Mouse (Mus musculus) lung, postnatal 0 days (tissue): ENCODE data around the gene Brf1. TPM values are rescaled to one million over a fixed set of nuclear protein-coding genes. Genes with fewer than 3 reads are reported as not detected.

Source experiments
- ATAC-seq: fragments of 200-750 bp; cut with Nextera tagmentation; 2 replicates; pipeline ENCODE4 v1.8.0; 2017; ENCODE audit warnings: moderate library complexity
- DNase-seq: peaks from one replicate; pipeline ENCODE4 v3.0.0-alpha.2; 2016; ENCODE audit warnings: low spot score
- H3K27ac ChIP-seq: fragments of 300-500 bp; sonication (generic); 2 replicates; pipeline ENCODE4 v1.5.1; 2014; ENCODE audit warnings: antibody characterized with exemption, mild to moderate bottlenecking, low read length, mixed read lengths
- H3K27me3 ChIP-seq: fragments of 300-500 bp; sonication (generic); replicated peaks from 2 replicates; pipeline ENCODE4 v1.6.1; 2014; ENCODE audit warnings: low read length, mixed read lengths; ENCODE audit not compliant: insufficient read depth
- H3K36me3 ChIP-seq: fragments of 300-500 bp; sonication (generic); 2 replicates; pipeline ENCODE4 v1.6.1; 2014; ENCODE audit warnings: low read length, mixed read lengths; ENCODE audit not compliant: insufficient read depth
- H3K4me1 ChIP-seq: fragments of 300-500 bp; sonication (generic); 2 replicates; pipeline ENCODE4 v1.6.1; 2014; ENCODE audit warnings: antibody characterized with exemption, low read depth, low read length, mixed read lengths; ENCODE audit not compliant: insufficient read depth
- H3K4me2 ChIP-seq: fragments of 300-500 bp; sonication (generic); replicated peaks from 2 replicates; pipeline ENCODE4 v1.6.1; 2014; ENCODE audit warnings: low read depth, mild to moderate bottlenecking, low read length, moderate library complexity, mixed read lengths
- H3K4me3 ChIP-seq: fragments of 300-500 bp; sonication (generic); 2 replicates; pipeline ENCODE4 v1.5.1; 2014; ENCODE audit warnings: low read depth, low read length
- H3K9ac ChIP-seq: fragments of 300-500 bp; sonication (generic); replicated peaks from 2 replicates; pipeline ENCODE4 v1.6.1; 2014; ENCODE audit warnings: low read depth, mild to moderate bottlenecking
- H3K9me3 ChIP-seq: fragments of 300-500 bp; sonication (generic); 2 replicates; pipeline ENCODE4 v1.6.1; 2016; ENCODE audit warnings: low read length, mixed read lengths
- CTCF ChIP-seq: IDR thresholded peaks from 2 replicates; pipeline ENCODE4 v1.5.1; 2016; ENCODE audit warnings: antibody characterized with exemption, mild to moderate bottlenecking
- EP300 ChIP-seq: IDR thresholded peaks from 2 replicates; pipeline ENCODE4 v1.6.1; 2016; ENCODE audit warnings: antibody characterized with exemption, mild to moderate bottlenecking, control low read depth
- WGBS: fragments of 180-500 bp; shearing (Covaris S2); extraction: QIAGEN DNeasy Blood & Tissue Kit; methylation state at CpG from one replicate; pipeline ENCODE4 v1.1.7; 2014; 5-methylcytosine and 5-hydroxymethylcytosine counted together
- polyA plus RNA-seq: library from polyadenylated mRNA; unstranded; fragments of >200 nt; fragmentation: Nextera tagmentation; extraction: Ambion mirVana; gene quantifications from 2 replicates; pipeline ENCODE4 v1.2.1, GENCODE M21; 2015

Gene Brf1
- polyA plus RNA-seq, 1 experiment from 2014 or later = 38.8 TPM

- Histone ChIP-seq H3K27ac (no peak overlapping the region), H3K9me3 (no peaks in the 10 kb centered on the region), H3K36me3 (no peaks in the 10 kb centered on the region; the same call in 1 of the 2 replicates), H3K4me3 (no peak overlapping the region), H3K27me3 (no peaks in the 10 kb centered on the region), H3K4me2 (no peak overlapping the region), H3K9ac (no peak overlapping the region), H3K4me1 (no peaks in the 10 kb centered on the region)
- WGBS = 72% methylated on average over 9 of the region's 9 CpGs
- TF ChIP-seq CTCF (no peak), EP300 (no peak)
- ATAC-seq (no peak), DNase-seq (no peak)
Measured at GRCm38 (mm10) chr12:113030993-113031392, 30.5 kb upstream of the Brf1 start.

DNA sequence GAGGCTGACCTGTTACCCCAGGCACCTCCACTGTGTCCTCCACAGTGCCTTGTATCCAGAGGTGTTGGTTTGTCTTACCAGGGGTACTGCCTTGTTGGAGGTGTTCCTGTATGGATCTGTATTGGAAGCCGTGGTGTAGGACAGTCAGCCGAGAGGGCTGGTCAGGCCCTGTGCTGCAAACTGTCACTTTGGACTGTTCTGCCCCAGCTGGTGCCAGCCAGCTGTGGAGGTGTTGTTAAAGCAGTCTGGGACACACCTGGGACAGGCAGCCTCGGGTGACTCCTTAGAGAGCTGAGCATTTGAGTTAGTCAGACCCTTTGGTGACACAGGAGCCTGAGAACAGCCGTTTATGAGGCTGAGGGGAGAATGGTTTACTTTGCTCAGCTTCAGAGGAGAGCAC, 29.5 kb upstream of the Brf1 start:
- Histone ChIP-seq H3K4me3 (no peak overlapping the region), H3K27me3 (no peaks in the 10 kb centered on the region), H3K27ac (no peak overlapping the region), H3K9me3 (no peaks in the 10 kb centered on the region), H3K4me1 (no peaks in the 10 kb centered on the region), H3K9ac (no peak overlapping the region), H3K36me3 (no peaks in the 10 kb centered on the region; the same call in 1 of the 2 replicates), H3K4me2 (no peak overlapping the region)
- ATAC-seq (no peak), DNase-seq (no peak)
- TF ChIP-seq CTCF (no peak), EP300 (no peak)
- WGBS = 44% methylated on average over 4 of the region's 4 CpGs

GRCm38 (mm10) chr12:113028898-113029297, 28.4 kb upstream of the Brf1 start:
- no peaks in the 10 kb centered on the region for H3K4me1 ChIP-seq
- no peak overlapping the region for H3K9ac ChIP-seq
- ATAC-seq (no peak), DNase-seq (no peak)
- TF ChIP-seq EP300 (no peak), CTCF (no peak)
- no peaks in the 10 kb centered on the region for H3K27me3 ChIP-seq
- H3K4me3 ChIP-seq = no peak overlapping the region
- H3K36me3 ChIP-seq = no peaks in the 10 kb centered on the region; the same call in 1 of the 2 replicates
- H3K27ac ChIP-seq = no peak overlapping the region
- 78% methylated on average over 9 of the region's 9 CpGs for WGBS
- no peak overlapping the region for H3K4me2 ChIP-seq
- H3K9me3 ChIP-seq = no peaks in the 10 kb centered on the region

DNA sequence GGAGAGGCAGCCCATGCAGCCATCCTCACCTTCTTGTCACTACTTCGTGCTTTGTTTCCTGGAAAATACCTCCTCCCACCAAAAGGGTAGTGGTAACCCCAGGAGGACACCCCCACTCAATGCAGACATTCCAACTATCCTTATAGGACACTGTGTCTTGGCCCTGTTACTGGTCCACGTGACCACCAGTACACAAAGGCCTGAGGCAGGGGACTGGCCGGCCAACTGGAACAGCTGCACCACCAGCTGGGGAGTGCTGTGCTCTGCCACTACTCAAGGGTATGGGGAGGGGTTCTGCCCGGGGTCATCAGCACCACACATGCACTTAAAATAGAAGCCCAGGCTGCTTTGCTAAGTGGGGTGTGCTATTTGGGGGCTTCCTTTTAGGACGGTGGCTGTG, 27.6 kb upstream of the Brf1 start:
- WGBS = 65% methylated on average over 5 of the region's 5 CpGs
- no peaks in the 10 kb centered on the region for H3K9me3 ChIP-seq
- ATAC-seq = peak; percentile 37
- no peak overlapping the region for H3K4me3 ChIP-seq
- TF ChIP-seq CTCF = no peak
- no peak for TF ChIP-seq EP300
- no peaks in the 10 kb centered on the region for H3K27me3 ChIP-seq
- no peak overlapping the region for H3K9ac ChIP-seq
- H3K4me1 ChIP-seq = no peaks in the 10 kb centered on the region
- no peak for DNase-seq
- no peak overlapping the region for H3K27ac ChIP-seq
- H3K36me3 ChIP-seq = no peaks in the 10 kb centered on the region; the same call in 1 of the 2 replicates
- no peak overlapping the region for H3K4me2 ChIP-seq

DNA sequence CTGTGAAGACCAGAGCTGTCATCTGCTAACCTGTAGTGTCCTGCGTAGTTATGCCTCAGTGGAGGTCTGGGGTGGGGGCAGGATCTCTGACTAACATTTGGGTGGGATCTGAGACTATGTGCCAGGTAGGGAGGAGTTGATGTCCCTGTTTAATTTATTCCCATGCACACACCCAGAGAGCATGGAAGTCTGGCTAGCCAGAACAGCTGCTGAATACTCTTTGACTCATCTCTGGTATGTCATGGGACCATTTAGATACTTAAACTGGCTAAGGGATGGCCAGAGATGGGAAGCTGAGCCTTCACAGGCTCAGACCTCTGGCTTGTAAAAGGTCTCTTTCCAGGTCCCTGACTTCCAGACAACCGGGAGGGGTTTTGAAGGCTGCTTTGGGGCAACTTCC, 27.0 kb upstream of the Brf1 start:
- H3K9ac ChIP-seq = no peak overlapping the region
- no peak for TF ChIP-seq EP300
- TF ChIP-seq CTCF = no peak
- no peaks in the 10 kb centered on the region for H3K27me3 ChIP-seq
- H3K27ac ChIP-seq = no peak overlapping the region
- DNase-seq (no peak), ATAC-seq (no peak)
- no peak overlapping the region for H3K4me2 ChIP-seq
- H3K4me3 ChIP-seq = no peak overlapping the region
- no peaks in the 10 kb centered on the region; the same call in 1 of the 2 replicates for H3K36me3 ChIP-seq
- no peaks in the 10 kb centered on the region for H3K4me1 ChIP-seq
- no peaks in the 10 kb centered on the region for H3K9me3 ChIP-seq
- 90% methylated on average over 2 of the region's 2 CpGs for WGBS

DNA sequence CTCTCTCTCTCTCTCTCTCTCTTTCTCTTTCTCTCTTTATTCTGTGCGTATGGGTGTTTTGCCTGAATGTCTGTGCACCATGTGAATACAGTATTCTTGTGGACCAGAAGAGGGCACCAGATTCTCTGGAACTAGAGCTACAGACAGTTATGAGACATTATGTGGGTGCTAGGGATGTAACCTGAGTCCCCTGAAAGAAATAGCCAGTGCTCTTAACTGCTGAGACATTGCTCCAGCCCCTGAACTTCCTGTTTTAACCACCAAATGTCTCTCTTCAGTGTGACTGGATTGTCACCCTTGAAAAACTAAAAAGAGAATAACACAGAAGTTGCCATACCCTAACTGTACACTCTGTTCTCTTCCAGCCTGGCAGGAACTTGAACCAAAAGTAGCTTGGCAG, 26.1 kb upstream of the Brf1 start:
- Histone ChIP-seq H3K4me3 (no peak overlapping the region), H3K27ac (no peak overlapping the region), H3K9me3 (no peaks in the 10 kb centered on the region), H3K9ac (no peak overlapping the region), H3K27me3 (no peaks in the 10 kb centered on the region), H3K36me3 (no peaks in the 10 kb centered on the region; the same call in 1 of the 2 replicates), H3K4me2 (no peak overlapping the region), H3K4me1 (no peaks in the 10 kb centered on the region)
- no peak for DNase-seq
- peak; percentile 25 for TF ChIP-seq CTCF
- TF ChIP-seq EP300 = no peak
- WGBS = 100% methylated on average over 1 of the region's 1 CpGs
- no peak for ATAC-seq

DNA sequence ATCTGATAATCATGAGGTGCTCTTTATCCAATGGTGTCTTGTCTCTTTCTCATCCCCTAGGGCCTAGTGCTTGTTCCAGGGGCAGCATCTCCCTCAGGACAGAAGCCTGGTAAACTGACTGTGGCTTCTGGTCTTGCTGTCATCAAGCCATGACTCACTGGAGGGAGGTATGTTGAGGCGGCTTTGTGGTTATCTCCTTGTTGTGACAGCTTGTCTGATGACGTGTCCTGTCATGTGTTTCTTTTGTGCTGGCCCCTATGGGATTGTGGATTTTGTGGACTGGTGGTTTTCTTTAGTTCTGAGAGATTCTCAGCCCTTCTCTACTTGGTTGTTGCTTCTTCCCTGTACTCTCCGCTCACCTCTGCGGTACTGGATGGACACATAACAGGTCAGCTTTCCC, 22.6 kb upstream of the Brf1 start:
- no peaks in the 10 kb centered on the region for H3K9me3 ChIP-seq
- H3K4me1 ChIP-seq = no peaks in the 10 kb centered on the region
- ATAC-seq (no peak; the same call in 1 of the 2 replicates), DNase-seq (no peak)
- no peak overlapping the region for H3K9ac ChIP-seq
- no peak overlapping the region for H3K4me3 ChIP-seq
- TF ChIP-seq CTCF (no peak), EP300 (no peak)
- H3K4me2 ChIP-seq = no peak overlapping the region
- no peaks in the 10 kb centered on the region for H3K36me3 ChIP-seq
- H3K27me3 ChIP-seq = no peaks in the 10 kb centered on the region
- WGBS = 71% methylated on average over 4 of the region's 4 CpGs
- H3K27ac ChIP-seq = no peak overlapping the region
